Mouse (Mus musculus) embryo, embryonic 11 days (tissue): ENCODE data around the gene Malsu1.
A peak's percentile ranks its signal among the peaks of the same experiment; 100 is the strongest.

Experiments
- DNase-seq: peaks from one replicate; pipeline ENCODE4 v3.0.0-alpha.2; 2015

Malsu1 gene

DNA sequence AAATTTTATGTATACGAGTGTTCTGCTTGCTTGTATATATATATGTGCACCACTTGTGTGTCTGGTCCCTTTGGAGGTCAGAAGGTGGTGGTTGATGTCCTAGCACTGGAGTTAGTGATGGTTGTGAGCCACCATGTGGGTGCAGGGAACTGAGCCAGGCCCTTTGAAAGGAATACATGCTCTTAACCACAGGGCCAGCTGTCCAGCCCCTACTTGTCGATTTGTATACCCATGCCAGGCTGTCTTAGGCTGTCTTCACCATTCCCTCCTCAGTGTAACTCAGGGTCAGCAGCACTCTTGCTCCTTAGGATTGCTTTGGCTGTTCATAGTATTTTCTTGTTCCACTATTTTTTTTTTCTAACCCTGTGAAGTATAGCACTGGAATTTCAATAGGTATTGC lies 4.3 kb downstream of the Malsu1 start:
- DNase-seq = no peak

DNA sequence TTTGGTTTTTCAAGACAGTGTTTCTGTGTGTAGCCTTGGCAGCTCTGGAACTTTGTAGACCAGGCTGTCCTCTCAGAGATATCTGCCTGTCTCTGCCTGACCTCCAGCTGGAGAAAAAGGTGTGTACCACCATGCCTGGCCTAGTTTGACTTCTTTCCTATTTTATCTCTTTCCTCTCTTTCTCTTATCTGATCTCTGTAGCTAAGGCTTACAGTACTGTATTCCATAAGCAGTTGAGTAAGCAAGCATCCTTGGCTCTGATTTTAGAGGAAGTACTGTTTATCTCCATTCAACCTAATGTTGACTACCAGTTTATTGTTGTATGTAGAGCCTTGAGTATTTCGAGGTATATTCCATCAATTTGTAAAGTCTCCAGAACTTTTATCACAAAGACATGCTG lies 5.7 kb downstream of the Malsu1 start:
- no peak for DNase-seq

DNA sequence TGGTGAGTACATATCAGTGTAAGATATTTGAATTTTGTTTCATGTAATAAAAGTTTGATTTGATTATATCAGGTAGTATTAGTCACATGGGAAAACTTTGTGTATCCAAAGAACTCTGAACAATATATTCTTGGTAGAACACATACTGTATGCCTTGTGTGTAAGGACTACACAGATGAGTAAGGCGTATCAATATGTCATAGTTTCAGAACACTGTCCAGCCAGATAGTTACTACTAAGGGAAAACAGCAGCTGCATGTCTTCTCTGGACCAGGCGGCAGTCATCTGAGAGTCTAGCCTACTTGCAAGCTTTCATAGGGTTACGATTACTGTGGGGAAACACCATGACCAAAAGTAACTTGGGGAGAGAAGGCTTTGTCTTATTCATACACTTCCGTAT lies 9.4 kb downstream of the Malsu1 start:
- no peak for DNase-seq

DNA sequence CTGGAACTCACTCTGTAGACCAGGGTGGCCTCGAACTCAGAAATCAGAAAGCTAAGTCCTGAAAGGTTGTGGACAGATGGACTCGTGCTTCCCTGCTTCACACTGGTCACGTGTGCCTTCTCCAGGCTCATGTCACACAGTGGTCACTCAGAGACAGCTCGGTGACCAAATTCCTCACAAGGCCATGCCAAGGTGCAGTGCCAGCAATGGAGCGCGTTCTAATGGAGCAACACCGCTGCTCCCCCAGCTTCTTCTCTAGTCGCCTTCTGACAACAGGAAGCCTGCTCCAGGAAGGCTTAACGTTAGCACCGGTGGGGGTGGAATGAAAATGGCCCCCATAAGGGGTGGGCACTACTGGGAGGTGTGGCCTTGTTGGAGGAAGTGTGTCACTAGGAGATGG lies 21.4 kb downstream of the Malsu1 start:
- DNase-seq = no peak

DNA sequence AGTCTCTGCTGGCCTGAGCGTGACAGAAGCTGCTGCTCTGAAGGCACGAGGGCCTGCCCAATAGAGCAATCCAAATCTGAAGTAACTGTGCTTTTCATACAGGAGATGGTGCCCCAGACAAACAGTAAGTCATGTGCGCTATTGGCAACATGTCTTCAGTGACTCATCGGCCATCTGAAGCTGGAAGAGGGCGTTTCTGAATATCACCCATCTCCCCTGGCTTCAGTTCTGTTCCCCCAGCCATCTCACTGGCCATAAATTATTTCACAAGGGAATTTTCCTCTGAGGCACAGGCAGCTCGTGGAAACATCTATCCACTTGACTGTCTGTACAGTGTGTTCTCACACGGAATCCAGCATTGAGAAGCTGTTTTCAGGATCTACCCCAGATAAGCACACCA lies 22.8 kb downstream of the Malsu1 start:
- DNase-seq = no peak

DNA sequence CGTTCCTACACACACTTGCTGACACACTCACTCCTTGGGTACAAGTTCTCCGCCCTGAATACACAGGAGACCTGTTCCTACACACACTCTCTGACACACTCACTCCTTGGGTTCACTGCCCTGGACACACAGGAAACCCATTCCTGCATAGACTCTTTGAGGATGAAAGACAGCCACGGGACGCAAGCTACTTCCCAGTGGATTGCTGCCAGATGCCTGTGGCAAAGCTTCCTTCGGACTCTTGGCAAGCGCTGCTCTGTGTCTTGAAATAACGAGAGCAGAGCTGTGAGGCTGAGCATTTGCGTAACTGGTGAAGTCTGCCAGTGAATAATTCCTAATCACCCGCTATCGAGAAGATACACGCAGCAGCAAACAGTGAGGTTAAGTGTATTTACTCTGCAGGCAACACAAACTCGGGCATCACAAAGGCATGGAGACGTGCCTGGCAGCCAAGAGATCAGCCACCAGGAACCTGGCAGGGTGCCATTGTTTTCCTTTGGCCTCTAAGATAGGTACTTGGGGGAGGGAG lies 23.4 kb downstream of the Malsu1 start:
- DNase-seq = no peak

DNA sequence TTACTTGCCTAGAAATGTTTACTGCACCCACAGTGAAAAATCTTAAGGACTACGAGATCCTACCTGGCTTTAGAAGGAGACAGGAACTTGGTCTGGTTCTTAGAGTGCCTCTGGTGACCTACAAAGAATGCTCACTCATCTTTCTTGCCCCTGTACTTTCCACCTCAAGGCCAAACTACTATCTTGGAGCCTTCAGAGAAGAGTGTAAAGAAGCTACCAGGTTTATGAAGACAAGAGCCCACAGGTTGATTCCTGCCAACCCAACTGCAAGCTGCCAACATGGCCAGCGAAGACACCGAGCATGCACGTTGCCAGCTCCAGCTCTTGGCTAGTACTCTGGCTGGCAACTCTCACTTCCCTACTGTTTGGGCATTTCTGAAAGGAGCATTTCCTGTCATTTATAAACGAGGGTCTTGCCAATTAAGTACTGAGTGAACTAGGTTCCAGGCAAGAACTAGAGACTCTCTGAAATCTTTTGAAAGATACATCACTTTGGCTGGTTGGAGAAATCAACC lies 24.1 kb downstream of the Malsu1 start:
- DNase-seq = no peak

DNA sequence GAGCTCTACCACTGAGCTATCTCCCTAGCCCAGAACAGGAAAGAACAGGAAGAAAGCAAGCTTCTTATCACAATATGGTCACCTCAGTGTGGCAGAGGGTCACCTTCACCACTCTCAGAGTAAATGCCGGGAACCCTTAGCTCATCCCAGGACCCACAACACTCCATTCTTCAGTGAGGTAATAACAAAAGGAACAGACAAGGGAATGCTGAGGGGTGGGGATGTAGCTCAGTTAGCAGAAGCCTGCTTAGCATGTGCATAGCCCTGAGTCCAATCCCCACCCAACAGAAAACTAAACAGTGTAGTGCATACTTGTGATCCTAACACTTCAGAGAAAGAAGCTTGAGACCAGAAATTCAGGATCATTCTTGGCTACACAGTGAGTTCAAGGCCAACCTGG lies 25.5 kb downstream of the Malsu1 start:
- no peak for DNase-seq

DNA sequence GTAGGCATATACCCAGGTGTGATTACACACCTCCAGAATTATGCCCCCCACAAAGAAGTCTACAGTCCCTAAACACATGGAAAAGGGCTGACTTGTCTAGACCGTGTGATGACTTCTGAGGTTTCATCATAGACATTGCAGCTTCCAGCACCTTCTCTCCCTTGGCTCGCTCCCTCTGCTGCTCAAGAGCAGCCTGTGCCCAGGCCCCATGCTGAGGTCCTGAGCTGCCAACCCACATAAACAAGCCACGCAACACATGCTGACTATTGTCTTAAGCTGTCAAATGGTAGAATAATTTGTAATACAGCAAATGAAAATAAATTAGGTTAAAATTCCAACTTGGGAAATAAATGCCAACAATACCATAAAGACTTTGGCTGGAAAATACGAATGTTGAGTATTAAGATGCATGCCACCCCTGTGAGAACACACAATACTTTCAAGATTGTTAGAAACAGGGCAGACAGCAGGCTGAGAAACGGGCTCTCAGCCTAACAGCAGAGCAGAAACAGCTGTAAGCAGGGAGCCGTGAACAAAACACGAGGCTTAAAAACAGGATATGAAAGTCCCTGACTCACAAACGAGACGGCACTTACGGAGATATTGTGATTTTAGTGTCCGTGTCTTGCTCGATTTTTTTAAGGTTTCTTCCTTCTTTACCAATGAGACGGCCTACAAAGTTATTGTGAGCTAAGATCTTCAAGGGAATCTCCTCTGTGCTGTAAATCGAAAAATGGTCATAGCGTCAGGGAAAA lies 33.3 kb downstream of the Malsu1 start:
- DNase-seq = no peak

DNA sequence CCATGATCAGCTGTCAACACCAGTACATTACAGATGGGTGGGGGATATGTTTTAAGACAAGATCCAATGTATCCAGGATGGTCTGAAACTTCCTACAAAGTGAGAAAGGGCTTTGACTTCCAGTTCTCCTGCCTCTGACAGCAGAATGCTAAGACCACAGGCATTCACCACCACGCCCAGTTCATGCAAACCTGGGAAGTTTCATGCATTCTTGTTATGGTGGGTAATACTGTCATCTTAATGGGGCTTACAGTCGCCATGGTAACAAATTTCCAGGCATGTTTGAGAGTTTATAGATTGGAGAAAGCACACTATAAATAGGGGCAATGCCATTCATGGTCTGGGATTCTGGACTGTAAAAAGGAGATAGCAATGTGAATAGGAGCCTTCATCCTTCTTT lies 35.6 kb downstream of the Malsu1 start:
- DNase-seq = no peak

DNA sequence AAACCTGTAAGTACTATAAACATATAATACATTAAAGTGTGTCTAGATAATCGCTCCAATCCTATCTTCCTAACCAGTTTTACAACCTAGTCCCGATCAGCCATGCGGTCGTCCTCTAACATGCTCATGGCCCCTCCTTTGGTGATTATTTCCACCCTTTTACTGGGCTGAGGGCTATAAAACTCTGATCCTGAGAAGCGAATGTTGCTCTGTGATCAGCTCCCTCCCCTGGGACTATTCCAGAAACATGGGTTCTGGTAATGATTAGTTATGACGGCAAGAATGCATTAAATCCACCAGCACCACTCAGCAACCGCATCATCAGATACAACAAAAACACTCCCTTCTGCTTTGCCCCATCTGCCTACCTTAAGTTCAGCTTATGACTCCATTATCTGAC lies 40.3 kb downstream of the Malsu1 start:
- DNase-seq = no peak

DNA sequence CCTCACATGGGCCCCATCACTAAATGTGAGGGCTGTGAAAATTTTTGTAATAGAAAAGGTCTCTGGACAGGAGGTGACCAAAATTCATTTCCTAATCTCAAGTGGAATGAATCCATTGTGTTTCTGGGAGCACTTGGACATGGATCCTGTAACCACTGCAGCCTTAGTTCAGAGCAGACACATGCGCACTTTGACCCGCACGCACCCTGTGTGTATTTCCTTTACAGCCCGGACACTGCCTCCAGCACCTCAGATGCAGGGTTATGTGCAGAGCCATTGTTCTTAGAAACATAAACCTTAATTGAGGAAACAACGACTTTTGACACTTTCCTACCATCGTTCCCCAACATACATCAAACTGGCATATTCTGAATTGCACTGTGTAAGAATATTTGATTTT lies 40.9 kb downstream of the Malsu1 start:
- DNase-seq = no peak

DNA sequence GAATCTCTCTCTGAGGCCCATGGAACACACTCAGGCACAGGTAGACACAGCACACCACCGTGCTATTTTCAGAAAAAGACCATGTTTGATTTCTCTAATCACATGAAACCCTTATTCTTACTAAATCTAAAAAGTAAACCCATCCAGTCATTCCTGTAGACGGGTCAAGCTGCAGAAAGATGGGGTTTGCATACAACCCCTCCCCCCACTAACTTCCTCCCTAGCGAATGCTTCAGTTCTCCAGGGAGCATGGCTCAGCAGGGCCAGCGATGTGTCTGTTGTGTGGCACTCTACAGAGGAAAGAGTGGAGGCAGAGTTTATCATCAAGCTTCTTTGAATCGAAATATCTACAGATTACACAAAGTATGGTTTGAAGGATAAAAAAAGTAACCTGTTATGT lies 42.0 kb downstream of the Malsu1 start:
- no peak for DNase-seq

DNA sequence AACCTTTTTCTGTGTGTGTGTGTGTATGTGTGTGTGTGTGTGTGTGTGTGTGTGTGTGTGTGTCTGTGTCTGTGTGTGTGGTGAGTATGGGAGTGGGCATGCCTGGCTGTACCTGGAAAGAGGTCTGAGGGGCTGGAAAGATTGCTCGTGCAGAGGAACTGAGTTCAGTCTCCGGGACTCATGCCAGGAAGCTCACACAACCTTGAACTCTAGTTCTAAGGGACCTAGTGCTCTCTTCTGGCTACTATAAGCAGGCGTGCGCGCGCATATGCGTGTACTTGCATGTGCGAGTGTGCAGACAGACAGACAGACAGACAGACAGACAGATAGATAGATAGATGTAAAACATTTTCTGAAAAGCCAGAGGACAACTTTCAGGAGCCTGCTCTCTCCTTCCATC lies 42.6 kb downstream of the Malsu1 start:
- DNase-seq = no peak

DNA sequence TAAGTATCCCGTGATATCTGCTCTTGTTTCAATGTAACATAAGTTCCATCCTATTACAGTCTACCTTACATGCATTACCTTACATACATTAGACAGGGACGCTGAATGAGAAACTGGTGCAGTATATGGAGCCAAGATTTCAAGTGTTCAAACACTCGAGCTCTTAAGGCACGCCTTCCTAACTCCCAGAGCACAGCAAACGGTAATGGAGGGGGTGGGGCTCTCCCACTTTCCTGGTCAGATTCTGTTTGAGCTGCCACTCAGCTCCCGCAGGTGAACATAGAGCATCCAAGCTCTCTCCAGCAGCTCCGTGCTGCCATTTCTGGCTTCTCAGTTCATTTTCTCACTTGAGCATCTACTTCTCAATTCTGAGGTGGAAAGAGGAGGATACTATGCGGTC lies 44.9 kb downstream of the Malsu1 start:
- no peak for DNase-seq

DNA sequence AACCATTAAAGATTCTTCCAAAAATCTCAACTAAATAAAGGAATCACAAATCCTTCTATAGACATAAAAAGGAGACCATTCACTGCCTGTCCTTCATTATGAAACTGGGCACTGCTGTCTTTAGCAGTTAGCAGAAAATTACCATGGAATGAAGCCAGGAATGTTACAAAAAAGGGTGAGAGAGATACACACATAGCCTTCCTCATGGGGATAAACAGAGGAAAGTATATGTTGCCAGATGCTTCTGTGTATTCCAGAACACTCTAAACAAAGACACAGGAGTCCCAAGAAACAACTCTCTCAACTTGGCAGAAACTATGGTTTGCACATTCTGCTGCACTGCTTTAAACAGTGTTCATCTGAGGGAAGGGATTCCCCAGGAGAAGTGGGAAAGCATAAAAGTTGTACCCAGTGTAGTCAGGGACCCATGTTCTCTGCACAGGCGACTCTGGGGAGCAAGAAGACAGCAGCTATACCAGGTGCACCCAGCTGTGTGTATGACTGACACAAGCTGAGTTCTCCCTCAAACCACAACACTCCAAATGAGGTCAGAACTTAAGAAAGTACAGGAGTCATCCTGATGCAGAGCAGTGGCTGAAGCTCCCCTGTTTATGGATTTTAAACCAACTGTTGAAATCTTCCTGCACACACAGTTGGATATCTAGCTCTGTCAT lies 46.0 kb downstream of the Malsu1 start:
- no peak for DNase-seq

DNA sequence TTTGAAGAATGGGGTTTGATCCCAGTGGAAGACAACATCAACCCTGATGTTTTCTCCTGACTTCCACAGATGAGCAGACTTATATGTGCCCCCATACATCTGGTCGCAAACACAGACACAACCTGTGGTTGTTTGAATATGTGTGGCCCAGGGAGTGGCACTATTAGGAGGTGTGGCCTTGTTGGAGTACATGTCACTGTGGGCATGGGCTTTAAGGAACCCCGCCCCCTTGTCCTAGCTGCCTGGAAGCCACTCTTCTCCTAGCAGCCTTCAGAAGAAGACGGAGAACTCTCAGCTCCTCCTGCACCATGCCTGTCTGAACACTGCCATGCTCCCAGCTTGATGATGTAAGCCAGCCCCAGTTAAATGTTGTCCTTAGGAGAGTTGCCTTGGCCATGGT lies 46.8 kb downstream of the Malsu1 start:
- DNase-seq = no peak

DNA sequence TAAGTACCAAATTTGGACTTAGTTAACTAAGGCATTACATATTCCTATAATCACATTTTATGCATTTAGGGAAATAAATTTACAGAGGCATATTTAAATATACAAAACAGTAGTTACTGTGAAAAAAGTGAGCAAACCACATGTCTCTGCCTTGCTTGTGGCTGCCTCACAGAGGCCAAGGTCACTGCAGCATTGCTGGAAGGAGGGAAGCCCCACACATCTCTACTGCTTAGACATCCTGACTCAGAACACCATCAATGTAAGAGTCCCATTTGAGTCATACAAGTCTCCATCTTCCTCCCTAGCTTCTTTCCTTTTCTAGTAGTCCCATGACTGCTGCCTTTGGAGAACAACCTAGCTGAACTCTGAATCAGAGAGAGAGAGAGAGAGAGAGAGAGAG lies 56.7 kb downstream of the Malsu1 start:
- no peak for DNase-seq

DNA sequence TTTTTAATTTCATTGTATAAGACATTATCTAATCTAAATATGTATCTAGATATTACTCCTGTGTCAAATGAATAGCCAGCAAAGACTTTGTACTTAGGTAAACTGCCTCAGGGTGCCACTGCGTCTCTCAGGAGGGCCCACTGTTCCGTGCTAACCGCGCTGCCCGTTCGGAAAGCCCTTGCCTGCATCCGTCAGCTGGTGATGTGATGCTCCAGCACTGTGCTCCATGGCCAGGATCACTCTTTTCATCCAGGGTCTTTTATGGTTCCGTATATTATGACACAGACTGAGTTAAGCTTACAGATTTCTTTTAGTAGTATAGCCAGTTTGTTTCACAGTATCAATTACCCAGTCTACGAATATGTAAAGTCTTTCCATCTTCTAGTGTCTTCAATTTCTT lies 58.3 kb downstream of the Malsu1 start:
- DNase-seq = no peak

DNA sequence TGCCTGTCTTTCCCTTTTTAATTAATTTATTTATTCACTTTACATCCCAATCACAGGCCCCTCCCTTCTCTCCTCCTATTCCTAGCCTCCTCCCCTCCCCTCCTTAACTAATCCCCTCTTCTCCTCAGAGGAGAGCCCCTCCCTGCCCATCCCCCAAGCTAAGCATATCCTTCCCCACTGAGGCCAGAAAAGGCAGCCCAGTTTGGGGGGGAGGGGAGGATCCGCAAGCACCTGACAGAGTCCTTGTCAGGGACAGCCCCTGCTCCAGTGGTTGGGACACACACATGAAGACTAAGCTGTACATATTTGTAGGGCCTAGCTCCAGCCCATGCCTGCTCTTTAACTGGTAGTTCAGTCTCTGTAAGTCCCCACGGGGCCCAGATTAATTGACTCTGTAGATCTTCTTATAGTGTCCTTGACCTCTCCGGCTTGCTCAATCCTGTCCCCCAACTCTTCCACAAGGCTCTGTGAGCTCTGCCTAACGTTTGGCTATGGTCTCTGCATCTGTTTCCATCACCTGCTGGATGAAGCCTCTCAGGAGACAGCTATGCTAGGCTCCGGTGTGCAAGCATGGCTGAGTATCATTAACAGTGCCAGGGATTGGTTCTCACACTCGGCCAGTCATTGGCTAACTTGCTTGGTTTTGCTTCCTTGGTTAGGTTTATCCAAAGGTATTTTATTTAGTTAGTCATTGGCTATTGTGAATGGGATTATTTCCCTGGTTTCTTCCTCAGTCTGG lies 58.9 kb downstream of the Malsu1 start:
- DNase-seq = peak; percentile 32
